Mouse (Mus musculus): ENCODE measurements around the gene Ifnlr1. TPM values are rescaled to one million over a fixed set of nuclear protein-coding genes. Genes with fewer than 3 reads are reported as not detected.

The Ifnlr1 gene
- polyA plus RNA-seq, 1 experiment from 2014 or later: 0.41 TPM

DNA sequence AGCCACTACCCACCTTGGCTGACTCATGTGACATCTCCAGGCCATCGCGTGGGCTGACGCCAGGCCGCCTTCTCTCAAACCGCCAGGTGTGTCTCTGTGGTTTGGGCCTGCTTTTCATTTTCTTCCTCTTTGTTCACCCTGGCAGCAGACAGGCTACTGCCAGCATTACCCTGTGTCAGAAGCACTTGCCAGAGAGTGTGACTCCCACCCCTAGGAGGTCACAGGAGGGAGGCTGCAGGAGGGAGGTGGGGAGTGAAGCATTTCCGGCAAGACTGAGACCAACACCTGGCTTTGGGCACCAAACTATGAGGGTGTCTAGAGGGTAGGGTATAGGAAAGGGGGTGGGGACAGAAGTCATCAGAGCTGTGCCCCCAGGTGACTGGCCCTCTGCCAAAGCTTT lies 21.4 kb upstream of the Ifnlr1 start:
- ATAC-seq (replicated peaks): no peak
- Histone ChIP-seq H3K4me3 (no peak overlapping the region), H3K4me1 (no peaks in the 10 kb centered on the region), H3K4me2 (no peak overlapping the region), H3K9ac (no peak overlapping the region), H3K27ac (no peak overlapping the region), H3K9me3 (no peaks in the 10 kb centered on the region), H3K27me3 (replicated peaks) (0 out of 2 replicates have a peak, but pooled peaks cover 5% of the 10 kb centered on the region), H3K36me3 (replicated peaks) (no peaks in the 10 kb centered on the region)
- 84% methylated on average over 6 of the region's 6 CpGs for WGBS

DNA sequence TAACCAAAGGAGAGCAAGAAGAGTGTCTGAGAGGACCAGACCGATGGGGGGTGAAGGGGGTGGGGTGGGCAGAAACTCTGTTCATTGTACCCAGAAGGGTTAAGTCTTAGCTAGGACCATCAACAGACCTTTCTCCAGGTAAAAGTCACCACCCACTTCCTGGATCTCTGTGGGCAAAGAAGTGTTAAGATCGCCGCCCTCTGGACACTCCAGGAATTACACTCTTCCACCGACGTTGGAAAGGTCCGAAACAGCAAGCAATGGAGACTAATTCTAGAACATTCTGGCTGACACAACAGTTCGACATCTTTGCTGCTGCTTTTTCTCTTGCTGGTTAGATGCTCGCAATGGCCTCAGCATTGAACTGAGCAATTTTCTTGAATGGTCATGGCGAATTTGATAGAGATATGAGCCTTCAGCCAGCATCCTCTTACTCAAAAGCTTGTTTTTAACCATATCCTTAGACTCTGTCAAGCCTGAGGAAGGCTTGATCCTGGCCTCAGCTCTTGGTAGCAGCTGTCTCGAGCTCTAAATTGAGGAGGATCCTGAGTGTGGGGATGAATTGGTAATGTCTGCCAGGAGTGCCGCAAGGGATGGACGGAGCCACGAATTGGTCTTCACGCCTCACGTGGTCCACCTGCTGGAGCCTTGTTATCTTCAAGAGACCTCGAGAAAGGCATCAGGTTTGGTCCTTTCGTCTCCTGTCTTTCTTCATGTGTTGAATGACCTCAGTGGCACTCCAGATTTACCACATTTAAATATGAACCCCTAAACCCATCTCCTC lies 19.7 kb upstream of the Ifnlr1 start:
- no peak overlapping the region for H3K27ac ChIP-seq
- ATAC-seq (replicated peaks): no peak
- H3K36me3 ChIP-seq (replicated peaks): no peaks in the 10 kb centered on the region
- no peaks in the 10 kb centered on the region for H3K9me3 ChIP-seq
- WGBS: 55% methylated on average over 17 of the region's 17 CpGs
- no peak overlapping the region for H3K4me3 ChIP-seq
- no peak overlapping the region for H3K4me2 ChIP-seq
- 0 out of 2 replicates have a peak, but pooled peaks cover 5% of the 10 kb centered on the region for H3K27me3 ChIP-seq (replicated peaks)
- H3K9ac ChIP-seq: no peak overlapping the region
- H3K4me1 ChIP-seq: no peaks in the 10 kb centered on the region

DNA sequence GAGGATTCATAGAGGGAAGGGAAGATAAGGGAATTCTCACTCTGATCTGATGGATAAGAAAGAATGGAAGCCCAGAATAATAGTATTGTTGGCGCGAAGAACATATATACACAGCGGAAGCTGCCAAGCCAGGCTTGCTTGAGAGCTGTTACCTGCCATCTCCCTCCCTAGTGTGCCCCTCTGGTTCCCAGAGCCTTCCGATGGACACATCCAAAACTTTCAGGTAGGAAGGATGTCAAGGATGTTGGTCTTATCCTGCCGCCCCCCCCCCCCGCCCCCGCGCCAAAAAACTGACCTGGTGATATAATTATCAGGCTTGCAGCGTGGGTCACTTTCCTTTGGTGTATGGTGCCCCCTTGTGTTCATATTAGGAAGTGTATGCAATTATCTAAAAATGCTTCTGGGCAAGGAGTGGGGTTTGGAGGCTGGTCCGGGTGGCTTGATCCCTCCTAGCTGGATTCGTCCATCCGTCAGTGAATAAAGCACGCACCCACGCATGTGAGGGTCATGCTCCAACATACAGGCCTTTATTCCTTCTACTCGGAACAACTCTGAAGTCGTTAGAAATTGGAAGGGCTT lies 18.7 kb upstream of the Ifnlr1 start:
- Histone ChIP-seq H3K9me3 (no peaks in the 10 kb centered on the region), H3K27me3 (replicated peaks) (0 out of 2 replicates have a peak, but pooled peaks cover 5% of the 10 kb centered on the region), H3K4me1 (no peaks in the 10 kb centered on the region), H3K9ac (no peak overlapping the region), H3K4me2 (peak overlapping the region; percentile 34), H3K36me3 (replicated peaks) (no peaks in the 10 kb centered on the region), H3K27ac (no peak overlapping the region), H3K4me3 (no peak overlapping the region)
- 16% methylated on average over 16 of the region's 16 CpGs for WGBS
- ATAC-seq (replicated peaks): no peak

DNA sequence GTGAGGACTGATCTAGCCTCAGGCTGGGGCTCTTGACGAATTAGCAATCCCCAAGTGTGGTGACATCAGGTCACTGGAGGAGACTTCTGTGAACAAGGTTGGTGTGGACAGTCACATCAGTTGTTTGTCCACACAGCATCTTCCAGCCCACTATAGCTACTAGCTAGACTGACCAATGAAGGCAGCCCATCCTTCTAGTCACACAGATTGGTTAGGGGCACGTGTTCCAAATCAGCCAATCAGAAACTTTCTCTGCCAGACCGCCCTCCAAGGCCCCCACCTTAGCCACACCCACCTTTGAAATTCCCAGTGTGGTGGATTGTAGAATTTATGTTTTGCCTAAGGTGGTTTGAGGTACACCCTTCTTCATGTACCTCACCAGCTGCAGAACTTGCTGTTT lies 12.6 kb upstream of the Ifnlr1 start:
- WGBS: 69% methylated on average over 3 of the region's 3 CpGs
- no peaks in the 10 kb centered on the region for H3K27me3 ChIP-seq (replicated peaks)
- no peak overlapping the region for H3K4me3 ChIP-seq
- H3K27ac ChIP-seq: no peak overlapping the region
- ATAC-seq (replicated peaks): no peak
- no peaks in the 10 kb centered on the region for H3K36me3 ChIP-seq (replicated peaks)
- H3K9me3 ChIP-seq: no peaks in the 10 kb centered on the region
- H3K4me1 ChIP-seq: no peaks in the 10 kb centered on the region
- H3K9ac ChIP-seq: no peak overlapping the region
- no peak overlapping the region for H3K4me2 ChIP-seq

DNA sequence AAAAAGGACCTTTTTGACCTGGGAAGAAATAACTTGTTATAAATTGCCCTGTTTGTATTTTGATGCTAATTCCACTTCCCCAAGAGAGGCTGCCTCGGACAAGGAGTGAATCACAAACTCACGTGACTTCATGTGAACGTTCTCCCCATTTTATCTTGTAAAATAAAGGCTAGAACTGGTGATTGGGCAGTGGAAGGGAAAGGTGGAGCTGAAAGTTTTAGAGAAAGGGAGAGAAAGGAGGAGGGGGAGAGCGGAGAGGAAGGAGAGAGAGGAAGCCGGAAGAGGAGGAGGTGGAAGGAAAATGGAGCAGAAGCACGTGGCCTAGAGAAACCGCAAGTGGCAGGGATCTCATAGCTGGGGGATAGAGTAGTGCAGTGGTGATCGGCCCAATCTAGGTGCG lies 11.1 kb upstream of the Ifnlr1 start:
- no peaks in the 10 kb centered on the region for H3K36me3 ChIP-seq (replicated peaks)
- H3K27me3 ChIP-seq (replicated peaks): no peaks in the 10 kb centered on the region
- no peak overlapping the region for H3K27ac ChIP-seq
- no peak overlapping the region for H3K9ac ChIP-seq
- H3K9me3 ChIP-seq: no peaks in the 10 kb centered on the region
- H3K4me3 ChIP-seq: no peak overlapping the region
- WGBS: 64% methylated on average over 9 of the region's 9 CpGs
- ATAC-seq (replicated peaks): no peak
- H3K4me2 ChIP-seq: no peak overlapping the region
- H3K4me1 ChIP-seq: no peaks in the 10 kb centered on the region

DNA sequence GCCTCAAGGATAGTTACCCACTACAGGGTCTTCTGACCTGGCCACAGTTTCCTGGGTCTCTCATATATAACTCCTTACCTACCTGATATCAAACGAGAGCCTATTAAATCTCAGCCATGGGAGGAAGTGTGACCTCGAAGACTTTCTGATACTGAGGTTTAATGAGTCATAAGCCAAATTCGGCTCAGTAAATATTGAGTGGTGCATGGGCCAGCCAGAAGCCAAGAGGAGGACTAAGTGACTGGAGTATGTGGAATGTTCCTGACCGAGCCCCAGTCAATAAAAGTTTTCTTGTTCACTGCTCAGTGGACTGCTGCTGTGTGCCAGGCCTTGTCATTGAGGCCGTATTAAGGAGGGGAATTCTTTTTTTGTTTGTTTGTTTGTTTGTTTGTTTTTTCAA lies 9.6 kb upstream of the Ifnlr1 start:
- Histone ChIP-seq H3K27me3 (replicated peaks) (no peaks in the 10 kb centered on the region), H3K9ac (no peak overlapping the region), H3K36me3 (replicated peaks) (no peaks in the 10 kb centered on the region), H3K9me3 (no peaks in the 10 kb centered on the region), H3K4me3 (no peak overlapping the region), H3K4me1 (no peaks in the 10 kb centered on the region), H3K4me2 (no peak overlapping the region), H3K27ac (no peak overlapping the region)
- 84% methylated on average over 5 of the region's 5 CpGs for WGBS
- ATAC-seq (replicated peaks): no peak

DNA sequence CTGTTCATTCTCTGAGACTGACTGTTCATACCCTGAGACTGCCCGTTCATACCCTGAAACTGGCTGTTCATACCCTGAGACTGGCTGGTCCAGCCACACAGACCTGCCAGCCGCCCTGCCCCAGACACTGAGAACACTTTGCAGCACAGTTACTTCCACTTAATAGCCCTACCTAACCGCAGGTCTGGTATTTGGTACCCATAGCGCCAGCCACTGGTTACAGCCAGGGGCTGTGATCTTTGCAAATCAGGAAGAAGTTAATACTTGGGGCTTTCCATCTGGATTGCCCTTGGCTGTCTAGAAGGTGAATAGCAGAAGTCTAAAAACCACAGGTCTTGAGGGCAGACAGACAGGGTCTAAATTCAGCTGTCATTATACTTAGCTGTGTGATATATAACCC lies 6.8 kb upstream of the Ifnlr1 start:
- Histone ChIP-seq H3K9ac (no peak overlapping the region), H3K4me1 (no peaks in the 10 kb centered on the region), H3K36me3 (replicated peaks) (no peaks in the 10 kb centered on the region), H3K27ac (no peak overlapping the region), H3K9me3 (no peaks in the 10 kb centered on the region), H3K4me3 (no peak overlapping the region), H3K27me3 (replicated peaks) (peaks cover 5% of the 10 kb centered on the region; the same call in 1 of the 2 replicates), H3K4me2 (no peak overlapping the region)
- WGBS: 78% methylated on average over 4 of the region's 4 CpGs
- no peak for ATAC-seq (replicated peaks)

DNA sequence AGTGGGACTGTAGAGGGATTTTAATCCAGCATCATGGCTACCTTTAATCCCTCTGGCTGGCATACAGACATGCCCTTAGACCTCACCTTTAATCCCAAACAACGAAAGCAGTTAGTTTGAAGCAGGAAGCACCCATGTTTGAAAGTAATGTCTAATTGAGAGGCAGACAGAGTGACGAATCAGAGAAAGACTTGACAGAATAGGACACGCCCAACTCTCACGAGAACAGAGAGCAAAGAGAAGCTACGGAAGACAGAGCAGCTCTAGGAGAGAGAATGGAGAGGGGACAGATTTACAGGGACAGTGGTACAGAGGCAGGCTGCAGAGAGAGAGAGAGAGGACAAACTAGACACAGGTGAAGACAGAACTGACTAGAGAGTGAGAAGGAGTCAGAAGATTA lies 4.3 kb upstream of the Ifnlr1 start:
- Histone ChIP-seq H3K27me3 (replicated peaks) (peaks cover 18% of the 10 kb centered on the region), H3K9ac (no peak overlapping the region), H3K4me2 (no peak overlapping the region), H3K4me1 (peaks cover 12% of the 10 kb centered on the region), H3K4me3 (no peak overlapping the region), H3K9me3 (no peaks in the 10 kb centered on the region), H3K36me3 (replicated peaks) (no peaks in the 10 kb centered on the region), H3K27ac (no peak overlapping the region)
- 62% methylated on average over 5 of the region's 5 CpGs for WGBS
- ATAC-seq (replicated peaks): no peak

DNA sequence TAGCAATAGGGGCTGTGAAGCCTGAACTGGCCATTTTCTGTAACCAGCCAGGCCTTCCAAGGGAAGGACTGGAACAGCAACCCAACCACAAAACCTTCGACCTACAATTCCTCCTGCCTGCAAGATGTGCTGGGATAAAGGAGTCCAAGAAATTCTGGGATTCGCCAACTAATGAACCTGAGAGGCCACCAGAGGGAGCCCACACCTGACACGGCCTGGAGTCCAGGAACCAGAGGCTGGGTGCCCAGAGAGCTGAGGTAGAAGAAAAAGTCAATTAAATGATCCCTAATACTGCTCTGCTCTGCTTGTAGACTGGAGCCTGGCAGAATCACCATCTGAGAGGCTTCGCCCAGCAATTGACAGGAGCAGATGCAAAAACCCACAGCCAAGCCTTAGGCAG lies 2.5 kb upstream of the Ifnlr1 start:
- Histone ChIP-seq H3K4me1 (peaks cover 12% of the 10 kb centered on the region), H3K27me3 (replicated peaks) (peaks cover 33% of the 10 kb centered on the region), H3K36me3 (replicated peaks) (no peaks in the 10 kb centered on the region), H3K9me3 (no peaks in the 10 kb centered on the region), H3K4me3 (no peak overlapping the region), H3K4me2 (no peak overlapping the region), H3K9ac (no peak overlapping the region), H3K27ac (no peak overlapping the region)
- ATAC-seq (replicated peaks): no peak
- WGBS: 23% methylated on average over 4 of the region's 4 CpGs

DNA sequence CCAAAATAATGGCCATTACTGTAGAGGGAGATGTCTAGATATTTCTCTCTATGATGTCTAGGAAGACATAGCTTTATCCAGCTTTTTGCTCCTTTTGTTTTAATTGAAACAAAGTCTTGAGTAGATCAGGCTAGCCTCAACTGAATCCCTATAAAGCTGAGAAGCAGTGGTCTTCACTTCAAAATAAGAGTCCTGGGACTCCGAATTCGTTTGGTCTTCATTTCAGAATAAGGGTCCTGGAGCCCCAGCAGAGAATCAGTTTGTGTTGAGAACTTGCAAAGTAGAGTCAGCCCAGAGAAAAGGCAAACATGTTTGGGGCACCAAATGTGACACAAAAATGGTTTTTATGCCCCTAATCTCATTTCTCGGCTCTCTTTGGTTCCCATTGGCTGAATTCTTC lies 1.4 kb upstream of the Ifnlr1 start:
- 39% methylated on average over 3 of the region's 3 CpGs for WGBS
- ATAC-seq (replicated peaks): no peak
- no peak overlapping the region for H3K4me3 ChIP-seq

DNA sequence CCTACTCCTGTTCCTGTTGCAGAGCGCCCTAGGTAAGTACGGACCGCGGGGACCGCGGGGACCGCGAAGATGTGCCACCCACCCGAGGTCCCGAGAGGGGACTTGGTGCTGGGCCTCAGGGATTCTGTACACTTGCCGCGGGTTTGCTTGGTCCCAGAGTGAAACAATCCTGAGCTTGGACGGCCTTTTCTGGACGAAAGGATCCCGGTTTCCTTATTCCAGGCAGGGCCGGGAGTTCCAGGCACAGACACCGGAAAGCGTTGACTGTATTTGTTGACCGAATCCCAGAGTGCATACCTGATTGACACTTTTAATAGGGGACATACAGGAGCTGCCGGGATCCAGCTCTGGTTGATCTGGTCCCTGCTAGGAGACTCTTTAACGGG lies 474 bp downstream of the Ifnlr1 start:
- no peak overlapping the region for H3K27ac ChIP-seq
- peaks cover 12% of the 10 kb centered on the region for H3K4me1 ChIP-seq
- H3K9ac ChIP-seq: peak overlapping the region; percentile 42
- ATAC-seq (replicated peaks): no peak
- no peaks in the 10 kb centered on the region for H3K9me3 ChIP-seq
- WGBS: 1% methylated on average over 21 of the region's 21 CpGs
- H3K4me3 ChIP-seq: peak overlapping the region; percentile 43
- peak overlapping the region; percentile 82 for H3K4me2 ChIP-seq
- H3K36me3 ChIP-seq (replicated peaks): no peaks in the 10 kb centered on the region
- peaks cover 35% of the 10 kb centered on the region for H3K27me3 ChIP-seq (replicated peaks)

More for the DNA sequence above, 1.4 kb upstream of the Ifnlr1 start:
- no peaks in the 10 kb centered on the region for H3K36me3 ChIP-seq (replicated peaks)
- peaks cover 12% of the 10 kb centered on the region for H3K4me1 ChIP-seq
- H3K27ac ChIP-seq: no peak overlapping the region
- H3K4me2 ChIP-seq: no peak overlapping the region
- no peak overlapping the region for H3K9ac ChIP-seq
- peaks cover 35% of the 10 kb centered on the region for H3K27me3 ChIP-seq (replicated peaks)
- H3K9me3 ChIP-seq: no peaks in the 10 kb centered on the region

DNA sequence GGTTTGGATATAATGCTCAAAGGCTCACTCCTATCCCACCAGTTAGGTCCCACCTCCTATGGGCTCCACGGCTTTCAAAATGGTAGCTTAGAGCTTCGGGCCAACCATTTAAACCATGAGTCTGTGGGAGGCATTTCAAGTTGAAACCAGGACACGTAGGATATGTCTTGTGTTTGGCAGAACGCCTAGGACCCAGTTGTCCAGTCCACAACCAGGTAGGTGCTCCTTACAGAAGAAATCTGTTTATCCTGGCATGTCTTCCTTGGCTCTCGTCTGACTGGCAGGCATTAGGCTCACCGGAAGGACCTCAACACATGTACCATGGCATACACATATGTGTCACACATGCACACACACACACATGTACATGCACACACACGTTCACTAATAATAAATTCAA lies 3.7 kb downstream of the Ifnlr1 start:
- WGBS: 94% methylated on average over 7 of the region's 7 CpGs
- H3K27me3 ChIP-seq (replicated peaks): peaks cover 30% of the 10 kb centered on the region
- H3K4me2 ChIP-seq: no peak overlapping the region
- no peak overlapping the region for H3K4me3 ChIP-seq
- H3K9me3 ChIP-seq: no peaks in the 10 kb centered on the region
- no peaks in the 10 kb centered on the region for H3K36me3 ChIP-seq (replicated peaks)
- H3K4me1 ChIP-seq: peaks cover 12% of the 10 kb centered on the region
- ATAC-seq (replicated peaks): no peak
- no peak overlapping the region for H3K27ac ChIP-seq
- no peak overlapping the region for H3K9ac ChIP-seq

DNA sequence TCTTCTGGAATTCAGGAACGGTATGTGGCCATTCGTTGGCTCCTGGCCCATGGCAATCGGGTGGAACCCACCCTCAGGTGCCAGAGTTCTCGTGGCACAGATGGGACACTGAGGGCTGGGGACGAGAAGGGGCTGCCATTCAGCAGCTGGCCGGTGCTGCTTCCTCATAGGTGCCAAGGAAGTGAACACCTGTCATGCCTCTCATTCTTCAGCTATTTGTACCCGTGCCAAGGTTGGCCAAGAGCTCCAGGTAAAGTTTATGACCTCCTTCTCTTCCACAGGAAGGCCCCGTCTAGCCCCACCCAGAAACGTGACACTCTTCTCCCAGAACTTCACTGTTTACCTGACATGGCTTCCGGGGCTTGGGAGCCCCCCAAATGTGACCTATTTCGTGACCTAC lies 4.2 kb downstream of the Ifnlr1 start:
- Histone ChIP-seq H3K36me3 (replicated peaks) (no peaks in the 10 kb centered on the region), H3K4me3 (no peak overlapping the region), H3K9ac (no peak overlapping the region), H3K27me3 (replicated peaks) (peaks cover 25% of the 10 kb centered on the region), H3K4me2 (no peak overlapping the region), H3K9me3 (no peaks in the 10 kb centered on the region), H3K27ac (no peak overlapping the region), H3K4me1 (peaks cover 12% of the 10 kb centered on the region)
- ATAC-seq (replicated peaks): no peak
- WGBS: 82% methylated on average over 11 of the region's 11 CpGs

All from midbrain, embryonic 15.5 days (tissue).